Mouse (Mus musculus) CH12.LX (cell line): ENCODE data around the gene Wnk4.

Source experiments
- CTCF ChIP-seq, 2 experiments: IDR thresholded peaks in 1 of 2; conservative IDR thresholded peaks in 1 of 2; 2 replicates each; pipeline ENCODE4 v1.5.1; 2011 to 2012; ENCODE audit warnings: low read depth in 2 of 2, low read length in 2 of 2, improper control_type of control experiment in 1 of 2, inconsistent platforms in 1 of 2, mild to moderate bottlenecking in 1 of 2, moderate library complexity in 1 of 2
- ETS1 ChIP-seq: conservative IDR thresholded peaks from 2 replicates; pipeline ENCODE4 v1.6.1; 2012; ENCODE audit warnings: low read depth, mild to moderate bottlenecking, inconsistent platforms, low read length, improper control_type of control experiment, moderate library complexity

- no peak for TF ChIP-seq ETS1
- TF ChIP-seq CTCF (conservative IDR thresholded peaks at IDR 0.05 in 1 of 2, IDR thresholded peaks at IDR 0.05 in 1 of 2; ENCODE audit: low read depth in 2 of 2, low read length in 2 of 2) = no peak
These were observed 27.1 kb upstream of the Wnk4 start for GRCm38 (mm10) chr11:101233240-101233639.
